In genomic region chr6:65138243-65138642, GRCm38 (mm10) we compare ENCODE assay signal across 21 mouse cellular contexts. TPM values are rescaled to one million over a fixed set of nuclear protein-coding genes. Genes with fewer than 3 reads are reported as not detected.
A peak's percentile ranks its signal among the peaks of the same experiment; 100 is the strongest.
DNase-seq lines count a peak whose midpoint lies in the region; ATAC-seq lines count a peak whose summit lies in the region.
"Had no signal": no experiment of that assay in that cellular context is flagged by ENCODE, and none has a peak within 500 bp of the region (broad histone marks: within the 10 kb centered on the region; RNA-seq: fewer than 3 reads in every experiment).

No protein-coding gene starts in this region.

- no peaks in the 10 kb centered on the region for H3K27me3 ChIP-seq in midbrain, embryonic 10.5 days (ENCODE audit: low read depth, poor library complexity, severe bottlenecking)
- H3K27me3 ChIP-seq in midbrain, embryonic 16.5 days (ENCODE audit: control insufficient read depth, insufficient read depth, low read depth, low read length) = no peaks in the 10 kb centered on the region
- no peaks in the 10 kb centered on the region for H3K27me3 ChIP-seq in forebrain, embryonic 12.5 days
- H3K27me3 ChIP-seq: heart, embryonic 15.5 days; limb, embryonic 13.5 days; liver, embryonic 12.5 days had no signal

- peak overlapping the region; percentile 59; the same call in 1 of the 2 replicates for H3K27ac ChIP-seq in midbrain, embryonic 10.5 days (replicated peaks)
- H3K27ac ChIP-seq in midbrain, embryonic 16.5 days (ENCODE audit: low read length) = no peak overlapping the region
- peak overlapping the region; percentile 61 for H3K27ac ChIP-seq in forebrain, embryonic 12.5 days
- peak overlapping the region; percentile 14; the same call in 1 of the 2 replicates for H3K27ac ChIP-seq in macrophage
- H3K27ac ChIP-seq: heart, embryonic 15.5 days; limb, embryonic 13.5 days; liver, embryonic 12.5 days had no signal

- WGBS in midbrain, embryonic 10.5 days = 92% methylated on average over 1 of the region's 1 CpGs
- 51% methylated on average over 1 of the region's 1 CpGs for WGBS in midbrain, embryonic 16.5 days
- 66% methylated on average over 1 of the region's 1 CpGs for WGBS in forebrain, embryonic 12.5 days
- 71% methylated on average over 1 of the region's 1 CpGs for WGBS in macrophage (ENCODE audit: missing documents)

- peaks cover 100% of the 10 kb centered on the region for H3K79me2 ChIP-seq in macrophage (ENCODE audit: inconsistent target)

- no peak overlapping the region for H3K9ac ChIP-seq in midbrain, embryonic 16.5 days (ENCODE audit: low read depth, low read length)
- no peak overlapping the region for H3K9ac ChIP-seq in forebrain, embryonic 12.5 days
- H3K9ac ChIP-seq: heart, embryonic 15.5 days; limb, embryonic 13.5 days; liver, embryonic 12.5 days had no signal

- ATAC-seq in midbrain, embryonic 16.5 days = no peak
- ATAC-seq in forebrain, embryonic 12.5 days (ENCODE audit: low FRiP score) = no peak
- no peak for ATAC-seq in frontal cortex, adult (ENCODE audit: low TSS enrichment)
- ATAC-seq: inflammation-experienced regulatory T-cells, adult 6 months; liver, embryonic 12.5 days had no signal

- H3K4me2 ChIP-seq in midbrain, embryonic 16.5 days (ENCODE audit: low read length) = no peak overlapping the region
- H3K4me2 ChIP-seq in forebrain, embryonic 12.5 days = no peak overlapping the region
- H3K4me2 ChIP-seq: heart, embryonic 15.5 days; limb, embryonic 13.5 days; liver, embryonic 12.5 days had no signal

- peaks cover 41% of the 10 kb centered on the region for H3K4me1 ChIP-seq in midbrain, embryonic 10.5 days
- 0 out of 2 replicates have a peak, but pooled peaks cover 3% of the 10 kb centered on the region for H3K4me1 ChIP-seq in midbrain, embryonic 16.5 days (ENCODE audit: control insufficient read depth, insufficient read depth, low read length)
- peaks cover 16% of the 10 kb centered on the region for H3K4me1 ChIP-seq in forebrain, embryonic 12.5 days
- H3K4me1 ChIP-seq: heart, embryonic 15.5 days; liver, embryonic 12.5 days had no signal

- H3K36me3 ChIP-seq in midbrain, embryonic 10.5 days = no peaks in the 10 kb centered on the region
- no peaks in the 10 kb centered on the region for H3K36me3 ChIP-seq in midbrain, embryonic 16.5 days (ENCODE audit: control insufficient read depth, insufficient read depth, low read length)
- no peaks in the 10 kb centered on the region for H3K36me3 ChIP-seq in forebrain, embryonic 12.5 days (replicated peaks)
- peaks cover 34% of the 10 kb centered on the region for H3K36me3 ChIP-seq in macrophage (ENCODE audit: inconsistent target)
- H3K36me3 ChIP-seq: heart, embryonic 15.5 days; limb, embryonic 13.5 days; liver, embryonic 12.5 days had no signal

- no peak overlapping the region for H3K4me3 ChIP-seq in midbrain, embryonic 10.5 days
- no peak overlapping the region for H3K4me3 ChIP-seq in midbrain, embryonic 16.5 days (ENCODE audit: low read depth, low read length)
- no peak overlapping the region for H3K4me3 ChIP-seq in forebrain, embryonic 12.5 days (replicated peaks)
- H3K4me3 ChIP-seq in macrophage (ENCODE audit: inconsistent target) = no peak overlapping the region
- H3K4me3 ChIP-seq: heart, embryonic 15.5 days; limb, embryonic 13.5 days; liver, embryonic 12.5 days had no signal

- no peak for DNase-seq in midbrain, embryonic 10.5 days (ENCODE audit: low spot score)
- no peak for DNase-seq in spleen, postnatal 4 days (ENCODE audit: low spot score in 2 of 2)
- DNase-seq in right cerebral cortex, adult 2 months (ENCODE audit: low spot score in 2 of 2) = no peak
- DNase-seq: adrenal gland, postnatal 10 days; cerebellum, adult 9-11 months; gastrocnemius, postnatal 36 days; heart, postnatal 36 days; kidney, adult 18-20 months; kidney, postnatal 4 days; lung, adult 18-20 months; lung, postnatal 10 days; right cerebral cortex, postnatal 14 days; thymus, postnatal 14 days had no signal

- no peaks in the 10 kb centered on the region for H3K9me3 ChIP-seq in midbrain, embryonic 10.5 days (replicated peaks)
- H3K9me3 ChIP-seq in midbrain, embryonic 16.5 days (replicated peaks; ENCODE audit: control insufficient read depth, low read length, poor library complexity, severe bottlenecking) = no peaks in the 10 kb centered on the region
- no peaks in the 10 kb centered on the region for H3K9me3 ChIP-seq in forebrain, embryonic 12.5 days
- H3K9me3 ChIP-seq: heart, embryonic 15.5 days; limb, embryonic 13.5 days; liver, embryonic 12.5 days had no signal

RNA-seq across cellular contexts. Expression of gene Hpgds, which starts 6.5 kb away (rescaled TPM):
- 7.7 and 12.8 TPM in 2 replicates for polyA plus RNA-seq in midbrain, embryonic 10.5 days (2016; fragmentation: Nextera tagmentation; extraction: Ambion mirVana)
- 3.2 and 3.7 TPM in 2 replicates for polyA plus RNA-seq in midbrain, embryonic 16.5 days (2015; fragmentation: Nextera tagmentation; extraction: Ambion mirVana)
- 5.9 and 6.1 TPM in 2 replicates for polyA plus RNA-seq in forebrain, embryonic 12.5 days (2016; fragmentation: Nextera tagmentation; extraction: Ambion mirVana)
- total RNA-seq in macrophage (2018; cell fraction: chromatin; rRNA removed) = 1,000 to 10,000 TPM in 3 of 26 experiments, 100 to 1,000 TPM in 23; 104 to 1,343 (median 734) TPM
- total RNA-seq in macrophage (2018; cell fraction: cytosol; rRNA removed) = 100 to 1,000 TPM; 121 to 274 (median 204) TPM
- total RNA-seq in macrophage (2018; cell fraction: nucleus; rRNA removed) = 1,000 to 10,000 TPM in 1 of 26 experiments, 100 to 1,000 TPM in 25; 198 to 1,087 (median 535) TPM
- 160 to 320 TPM (median 215 TPM) in 3 replicates for polyA plus RNA-seq in macrophage (2018)

Comparison
In these comparisons a context has a peak if more than half of its experiments do, and no peak if none do; other contexts are left out.
1. RNA of gene Hpgds, which starts 6.5 kb away (polyA plus RNA-seq): 160 to 320 TPM in macrophage; 7.7 to 12.8 TPM in midbrain, embryonic 10.5 days, 5.9 to 6.1 TPM in forebrain, embryonic 12.5 days and 3.2 to 3.7 TPM in midbrain, embryonic 16.5 days; every median in the first group is over 10 times any median in the second.